Mouse (Mus musculus): ENCODE measurements at regions not wholly inside any gene's neighbourhood (a gene's known extent, or its start where the extent isn't known, plus 50 kb on each side); places are given as distances from the start of the nearest gene placed in this dataset.
"Not testable (repeated sequence)": the region's sequence is repeated elsewhere in the genome, so short reads cannot be mapped to it uniquely, and the experiment has no call there.

GRCm38 (mm10) chr9:11067125-11067524 lies 162.6 kb upstream of the Cntn5 start:
- TF ChIP-seq POLR2A (IDR thresholded peaks at IDR 0.05; ENCODE audit: insufficient read length, low read depth); USF1 (IDR thresholded peaks at IDR 0.05; ENCODE audit: low read depth); TCF12 (IDR thresholded peaks at IDR 0.05; ENCODE audit: insufficient read depth, poor library complexity, severe bottlenecking); E2F4 (IDR thresholded peaks at IDR 0.05; ENCODE audit: insufficient read depth); MYOD1 (IDR thresholded peaks at IDR 0.05; ENCODE audit: control insufficient read depth in 1 of 3, insufficient read length in 2 of 3, low read depth in 2 of 3); MYOG (IDR thresholded peaks at IDR 0.05; ENCODE audit: control insufficient read depth in 1 of 3, insufficient read depth in 1 of 3, insufficient read length in 2 of 3, low read depth in 2 of 3); MAX (IDR thresholded peaks at IDR 0.05; ENCODE audit: low read depth); POLR2AphosphoS2 (IDR thresholded peaks at IDR 0.05; ENCODE audit: insufficient read length, low read depth); TCF3 (IDR thresholded peaks at IDR 0.05; ENCODE audit: insufficient read length, low read depth): not testable (repeated sequence)
